Mouse (Mus musculus): ENCODE data around the gene Tssk3. TPM values are rescaled to one million over a fixed set of nuclear protein-coding genes. Genes with fewer than 3 reads are reported as not detected.

The Tssk3 gene
- polyA plus RNA-seq, 1 experiment: not detected

DNA sequence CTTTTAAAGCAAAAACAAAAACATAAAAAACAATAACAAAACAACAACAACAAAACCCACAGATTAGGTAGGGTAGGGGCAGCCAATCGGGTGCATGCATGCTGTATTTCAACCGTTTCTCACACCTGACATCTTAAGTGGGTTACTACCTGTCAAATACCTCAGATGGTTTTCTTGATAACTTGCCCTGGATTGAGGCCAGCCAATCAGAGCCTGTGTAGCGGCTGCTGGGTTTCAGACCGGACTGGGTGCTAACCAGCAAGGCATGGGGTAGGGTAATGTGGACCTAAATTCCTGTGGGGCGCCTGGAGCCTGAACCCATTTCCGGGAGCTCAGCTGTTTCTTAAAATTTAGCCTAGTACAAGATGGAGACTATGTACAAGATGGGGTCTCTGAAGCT is 49.7 kb downstream of the Tssk3 start:
- TF ChIP-seq CTCF (IDR thresholded peaks at IDR 0.05; ENCODE audit: insufficient read depth, low read depth, low read length) (no peak), POLR2A (IDR thresholded peaks at IDR 0.05; ENCODE audit: insufficient read depth, low read depth, low read length) (no peak)
- 38% methylated on average over 6 of the region's 6 CpGs for WGBS
- peaks cover 8% of the 10 kb centered on the region for H3K4me1 ChIP-seq (ENCODE audit: control insufficient read depth, insufficient read depth, low read length)
- H3K27ac ChIP-seq (ENCODE audit: insufficient read depth, low read depth, low read length): no peak overlapping the region
- no peak overlapping the region for H3K4me3 ChIP-seq (ENCODE audit: insufficient read depth, low read depth, low read length)

DNA sequence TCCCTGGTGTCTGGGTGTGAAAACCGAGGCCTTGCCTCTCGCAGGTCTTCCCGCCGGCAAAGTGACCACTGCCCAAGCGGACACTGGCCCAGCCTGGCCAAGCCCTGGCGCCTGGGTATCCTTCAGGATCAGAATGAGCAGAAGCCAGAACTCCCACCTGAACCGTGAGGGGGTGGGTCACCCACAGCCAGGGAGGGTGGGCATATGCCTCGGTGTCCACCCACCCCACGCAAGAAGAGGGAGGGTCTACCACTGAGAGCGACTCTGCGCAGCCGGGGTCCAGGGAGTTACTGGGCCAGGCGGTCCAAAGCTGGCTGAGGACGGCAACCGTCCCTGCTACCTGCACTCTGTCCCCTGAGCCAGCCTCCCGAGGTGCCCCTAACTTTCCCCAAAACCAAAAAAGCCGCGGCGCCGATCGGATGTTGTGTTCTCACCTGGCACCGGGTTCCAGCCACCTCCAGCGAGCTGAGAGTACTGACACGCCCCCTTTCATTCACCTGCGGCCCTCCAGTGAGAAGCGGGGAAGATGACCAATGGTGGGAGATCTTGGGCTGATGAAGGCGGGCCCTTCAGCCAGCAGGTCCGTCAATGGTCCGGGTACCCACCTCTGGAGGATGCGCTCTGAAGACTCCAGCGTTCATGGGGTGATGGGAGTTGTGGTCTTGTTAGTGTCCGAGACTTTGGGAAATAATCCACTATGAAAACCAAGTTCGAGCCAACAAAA is 50.3 kb downstream of the Tssk3 start, which contains the start of gene Zbtb8b:
TSS of gene Zbtb8b (minus strand) at position 514 of the 724 bp plus-strand sequence.
- TF ChIP-seq POLR2A (IDR thresholded peaks at IDR 0.05; ENCODE audit: insufficient read depth, low read depth, low read length) (no peak), CTCF (IDR thresholded peaks at IDR 0.05; ENCODE audit: insufficient read depth, low read depth, low read length) (no peak)
- Histone ChIP-seq H3K4me3 (ENCODE audit: insufficient read depth, low read depth, low read length) (peak within 1 kb of the TSS; percentile 56), H3K4me1 (ENCODE audit: control insufficient read depth, insufficient read depth, low read length) (peaks cover 8% of the 10 kb centered on the region), H3K27ac (ENCODE audit: insufficient read depth, low read depth, low read length) (no peak within 1 kb of the TSS)
- WGBS: 4% methylated on average over 33 of the region's 33 CpGs

Other genes with a start within 250 kb of the Tssk3 start
- gene C77080, start 229.6 kb downstream of the Tssk3 start, polyA plus RNA-seq (2012; ENCODE audit: insufficient read depth, insufficient read length, low replicate concordance, missing spikeins): not detected in 2 replicates
- gene Sync, start 203.4 kb downstream of the Tssk3 start, polyA plus RNA-seq (2012; ENCODE audit: insufficient read depth, insufficient read length, low replicate concordance, missing spikeins): not detected in 2 replicates
- not detected in 2 replicates for gene Rbbp4, start 155.7 kb downstream of the Tssk3 start, polyA plus RNA-seq (2012; ENCODE audit: insufficient read depth, insufficient read length, low replicate concordance, missing spikeins)
- not detected in 2 replicates for gene Zbtb8os, start 155.3 kb downstream of the Tssk3 start, polyA plus RNA-seq (2012; ENCODE audit: insufficient read depth, insufficient read length, low replicate concordance, missing spikeins)
- gene Zbtb8a, start 112.9 kb downstream of the Tssk3 start, polyA plus RNA-seq (2012; ENCODE audit: insufficient read depth, insufficient read length, low replicate concordance, missing spikeins): not detected in 2 replicates
- gene Zbtb8b, start 50.2 kb downstream of the Tssk3 start, polyA plus RNA-seq (2012; ENCODE audit: insufficient read depth, insufficient read length, low replicate concordance, missing spikeins): not detected in 2 replicates
- not detected in 2 replicates for gene Bsdc1, start 29.4 kb downstream of the Tssk3 start, polyA plus RNA-seq (2012; ENCODE audit: insufficient read depth, insufficient read length, low replicate concordance, missing spikeins)
- not detected in 2 replicates for gene Fam229a, start 168 bp upstream of the Tssk3 start, polyA plus RNA-seq (2012; ENCODE audit: insufficient read depth, insufficient read length, low replicate concordance, missing spikeins)
- 192 TPM in 1 of 2 replicates, not detected in the other for gene Marcksl1, start 22.6 kb upstream of the Tssk3 start, polyA plus RNA-seq (2012; ENCODE audit: insufficient read depth, insufficient read length, low replicate concordance, missing spikeins)
- gene Hdac1, start 51.7 kb upstream of the Tssk3 start, polyA plus RNA-seq (2012; ENCODE audit: insufficient read depth, insufficient read length, low replicate concordance, missing spikeins): not detected in 2 replicates
- 579 and 1,574 TPM in 2 replicates for gene Lck, start 82.6 kb upstream of the Tssk3 start, polyA plus RNA-seq (2012; ENCODE audit: insufficient read depth, insufficient read length, low replicate concordance, missing spikeins)
- gene Fam167b, start 87.5 kb upstream of the Tssk3 start, polyA plus RNA-seq (2012; ENCODE audit: insufficient read depth, insufficient read length, low replicate concordance, missing spikeins): not detected in 2 replicates
- gene Eif3i, start 109.6 kb upstream of the Tssk3 start, polyA plus RNA-seq (2012; ENCODE audit: insufficient read depth, insufficient read length, low replicate concordance, missing spikeins): not detected in 2 replicates
- gene Tmem234, start 109.6 kb upstream of the Tssk3 start, polyA plus RNA-seq (2012; ENCODE audit: insufficient read depth, insufficient read length, low replicate concordance, missing spikeins): 500 TPM in 1 of 2 replicates, not detected in the other
- not detected in 2 replicates for gene Dcdc2b, start 123.2 kb upstream of the Tssk3 start, polyA plus RNA-seq (2012; ENCODE audit: insufficient read depth, insufficient read length, low replicate concordance, missing spikeins)
- gene Iqcc, start 128.1 kb upstream of the Tssk3 start, polyA plus RNA-seq (2012; ENCODE audit: insufficient read depth, insufficient read length, low replicate concordance, missing spikeins): not detected in 2 replicates
- gene Ccdc28b, start 132.9 kb upstream of the Tssk3 start, polyA plus RNA-seq (2012; ENCODE audit: insufficient read depth, insufficient read length, low replicate concordance, missing spikeins): not detected in 2 replicates
- gene Txlna, start 150.0 kb upstream of the Tssk3 start, polyA plus RNA-seq (2012; ENCODE audit: insufficient read depth, insufficient read length, low replicate concordance, missing spikeins): not detected in 2 replicates
- not detected in 2 replicates for gene Kpna6, start 181.7 kb upstream of the Tssk3 start, polyA plus RNA-seq (2012; ENCODE audit: insufficient read depth, insufficient read length, low replicate concordance, missing spikeins)
- not detected in 2 replicates for gene Tmem39b, start 205.8 kb upstream of the Tssk3 start, polyA plus RNA-seq (2012; ENCODE audit: insufficient read depth, insufficient read length, low replicate concordance, missing spikeins)